Mouse (Mus musculus) T-helper 2 cell (primary cell): ENCODE measurements around the gene Zfp318.

Source experiments
- in situ Hi-C: fragments of 300-600 bp; cut with MboI, MseI; formaldehyde crosslinking; loops from one replicate; pipeline ENCODE4 v1.15.1; 2025; ENCODE audit warnings: high pct_unique_total_duplicates

Zfp318 gene

GRCm38 (mm10) chr17:46383294-46384060, at the start of gene Zfp318:
Zfp318 (plus strand) TSS chr17:46383731.
- in situ Hi-C loops: no loop called here

- in situ Hi-C loops: no loop called here
These were observed 47.1 kb upstream of the Zfp318 start for GRCm38 (mm10) chr17:46336475-46336874.

- in situ Hi-C loops: no loop called here
These were observed 42.3 kb upstream of the Zfp318 start for GRCm38 (mm10) chr17:46341208-46341607.

GRCm38 (mm10) chr17:46351026-46351700, 32.4 kb upstream of the Zfp318 start:
- in situ Hi-C loops: no loop called here

- in situ Hi-C loops: no loop called here
These were observed 11.7 kb upstream of the Zfp318 start for GRCm38 (mm10) chr17:46371783-46372182.

- in situ Hi-C loops: loop anchor here (5.0 kb wide), 1 partner anchor 101 kb away; no protein-coding TSS in a partner anchor
These were observed 5.0 kb upstream of the Zfp318 start for GRCm38 (mm10) chr17:46378564-46378963.

DNA sequence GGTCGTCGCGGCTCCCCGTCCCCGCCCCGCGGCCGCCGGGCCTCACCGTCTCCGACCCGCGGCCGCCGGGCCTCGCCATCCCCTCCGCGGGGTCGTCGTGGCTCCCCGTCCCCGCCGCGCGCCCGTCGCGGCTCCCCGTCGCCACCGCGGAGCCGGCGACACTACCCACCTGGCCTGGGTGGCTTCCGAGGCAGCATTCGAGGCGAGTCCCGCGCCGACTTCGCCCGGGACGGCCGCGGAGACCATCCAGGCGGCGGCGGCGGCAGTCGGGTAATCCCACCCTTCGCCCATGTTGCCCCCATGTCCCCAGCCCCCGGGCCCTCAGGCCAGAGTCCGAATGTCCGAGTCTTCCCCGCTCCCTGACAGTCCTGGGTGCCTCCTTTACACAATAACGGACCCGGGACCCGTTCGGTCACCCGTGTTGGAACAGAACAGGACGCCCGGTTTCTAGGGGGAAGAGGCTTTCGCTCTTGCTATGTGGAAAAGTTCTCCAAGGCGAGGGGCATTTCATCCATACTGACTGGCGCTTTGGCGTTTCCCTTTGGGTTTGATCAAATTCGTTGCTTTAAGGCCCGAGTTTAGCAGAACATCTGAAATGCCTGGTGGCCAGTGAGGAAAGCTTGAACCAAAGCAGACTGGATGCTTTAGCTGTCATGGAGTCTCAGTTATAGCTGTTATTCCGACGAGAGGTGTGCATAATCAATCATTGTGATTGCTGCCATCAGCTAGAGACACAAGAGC, 700 bp downstream of the Zfp318 start:
- in situ Hi-C loops: no loop called here

- in situ Hi-C loops: no loop called here
These were observed 4.7 kb downstream of the Zfp318 start for GRCm38 (mm10) chr17:46388200-46388599.

GRCm38 (mm10) chr17:46393012-46393411, 9.5 kb downstream of the Zfp318 start:
- in situ Hi-C loops: loop anchor here (10.0 kb wide), 1 partner anchor 1642 kb away; the partner anchor contains the start of gene 1700122O11Rik

DNA sequence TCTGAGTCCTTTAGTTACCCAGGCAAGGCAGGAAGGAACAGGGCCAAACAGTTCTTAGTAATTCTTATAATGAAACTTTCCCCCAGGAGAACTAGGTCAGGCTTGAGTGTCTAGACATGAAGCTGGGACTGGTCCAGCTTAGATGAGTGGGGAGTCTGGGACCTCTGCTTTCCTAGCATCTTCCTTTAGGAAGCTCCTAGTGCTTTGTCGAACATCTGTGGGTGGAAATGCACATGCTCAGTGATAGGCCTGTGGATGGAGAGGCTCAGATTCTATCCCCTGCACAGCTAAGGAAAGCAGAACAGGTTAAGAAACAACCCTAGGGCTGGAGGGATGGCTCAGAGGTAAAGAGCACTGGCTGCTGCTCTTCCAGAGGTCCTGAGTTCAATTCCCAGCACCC, 11.1 kb downstream of the Zfp318 start:
- in situ Hi-C loops: loop anchor here (10.0 kb wide), 1 partner anchor 1640 kb away; the partner anchor contains the start of gene 1700122O11Rik

- in situ Hi-C loops: no loop called here
These were observed 24.9 kb downstream of the Zfp318 start for GRCm38 (mm10) chr17:46408478-46408877.

- in situ Hi-C loops: no loop called here
These were observed 35.1 kb downstream of the Zfp318 start for GRCm38 (mm10) chr17:46418628-46419027.

GRCm38 (mm10) chr17:46419717-46420116, 36.2 kb downstream of the Zfp318 start:
- in situ Hi-C loops: no loop called here

- in situ Hi-C loops: no loop called here
These were observed 43.0 kb downstream of the Zfp318 start for GRCm38 (mm10) chr17:46426496-46426895.

- in situ Hi-C loops: no loop called here
These were observed 45.4 kb downstream of the Zfp318 start, which contains the start of gene Crip3 for GRCm38 (mm10) chr17:46428761-46429414. Crip3 (plus strand) TSS chr17:46428926.

DNA sequence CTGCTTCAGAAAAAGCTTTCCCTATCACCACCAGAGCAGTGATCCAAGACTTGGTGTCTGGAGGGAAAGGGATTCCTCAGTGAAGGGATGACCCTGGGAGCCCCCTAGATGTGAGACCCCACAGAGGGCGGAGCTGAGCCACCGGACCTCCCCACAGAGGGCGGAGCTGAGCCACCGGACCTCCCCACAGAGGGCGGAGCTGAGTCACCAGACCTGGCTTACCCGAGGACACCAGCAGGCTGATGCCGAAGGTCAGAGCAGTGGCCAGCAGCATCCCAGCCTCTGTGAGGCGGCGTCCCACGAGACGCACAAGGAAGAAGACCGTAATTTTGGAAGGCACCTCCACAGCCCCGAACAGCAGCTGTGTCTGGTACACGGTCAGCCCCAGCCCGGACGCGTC, 50.1 kb downstream of the Zfp318 start:
- in situ Hi-C loops: no loop called here

- in situ Hi-C loops: loop anchor here (5.0 kb wide), 1 partner anchor 70 kb away; no protein-coding TSS in a partner anchor
These were observed 53.3 kb downstream of the Zfp318 start for GRCm38 (mm10) chr17:46436672-46437366.

DNA sequence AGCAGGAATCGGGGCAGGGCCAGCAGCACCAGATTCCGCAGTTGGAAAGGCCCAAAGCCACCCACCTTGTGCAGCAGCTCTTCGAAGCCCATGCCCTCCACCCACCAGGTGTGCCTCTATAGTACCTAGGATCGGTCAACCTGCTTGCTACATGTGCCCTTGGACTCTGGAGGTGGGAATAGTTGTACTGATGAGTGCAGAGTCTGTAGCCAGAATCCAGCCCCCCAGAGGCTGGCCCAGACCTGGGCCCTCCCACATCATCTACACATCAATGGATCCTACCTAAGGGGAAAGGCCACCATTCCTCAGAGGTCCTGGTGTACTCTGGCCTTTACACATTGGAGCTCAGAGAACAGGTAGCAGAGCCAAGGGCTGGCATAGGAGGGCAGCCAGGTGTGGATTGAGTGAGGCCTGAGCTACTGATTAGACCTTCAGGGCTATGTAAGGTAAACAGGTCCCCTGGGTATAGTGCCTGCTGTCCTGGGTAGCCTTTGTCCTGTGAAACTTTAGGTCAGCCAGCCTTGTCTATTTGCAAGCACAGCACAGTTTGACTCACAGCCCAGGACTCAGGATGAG, 54.9 kb downstream of the Zfp318 start, which contains the start of gene Slc22a7:
TSS of gene Slc22a7 (minus strand) at position 160 of the 576 bp plus-strand sequence.
- in situ Hi-C loops: loop anchor here (5.0 kb wide), 1 partner anchor 69 kb away; no protein-coding TSS in a partner anchor

DNA sequence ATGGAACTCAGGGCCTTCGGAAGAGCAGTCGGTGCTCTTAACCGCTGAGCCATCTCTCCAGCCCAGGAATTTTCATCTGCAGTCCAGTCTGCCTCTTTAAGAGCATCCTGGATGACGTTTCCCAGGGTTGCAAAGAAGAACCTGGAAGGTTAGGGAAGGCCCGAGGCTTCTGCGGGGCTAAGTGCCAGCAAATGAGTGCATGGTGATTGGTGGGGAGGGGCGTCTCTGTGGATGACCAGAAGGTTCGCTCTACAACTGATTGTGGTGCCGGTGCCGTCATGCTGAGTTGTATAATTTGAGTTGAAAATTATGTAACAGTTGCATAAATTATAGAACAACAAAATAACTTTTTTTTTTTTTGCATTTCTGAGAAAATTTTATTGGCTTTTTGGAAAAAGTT, 55.6 kb downstream of the Zfp318 start:
- in situ Hi-C loops: loop anchor here (5.0 kb wide), 1 partner anchor 68 kb away; no protein-coding TSS in a partner anchor
